Mouse (Mus musculus) heart, postnatal 36 days (tissue): ENCODE data around the gene Idua. TPM values are rescaled to one million over a fixed set of nuclear protein-coding genes. Genes with fewer than 3 reads are reported as not detected.

Experiments
- DNase-seq, 2 experiments: peaks; one replicate each; pipeline ENCODE4 v3.0.0; 2021 to 2022
- intact Hi-C: fragments of 180-260 bp; cut with DNase I; formaldehyde crosslinking; loops from one replicate; pipeline ENCODE4 v1.15.1; 2025
- total RNA-seq, 2 experiments: library from RNA; stranded (reverse); gene quantifications; 2 replicates each; pipeline ENCODE4 v1.2.3; 2021

Idua gene
- total RNA-seq, 2 experiments from 2014 or later = 21.6 to 21.8 TPM

DNA sequence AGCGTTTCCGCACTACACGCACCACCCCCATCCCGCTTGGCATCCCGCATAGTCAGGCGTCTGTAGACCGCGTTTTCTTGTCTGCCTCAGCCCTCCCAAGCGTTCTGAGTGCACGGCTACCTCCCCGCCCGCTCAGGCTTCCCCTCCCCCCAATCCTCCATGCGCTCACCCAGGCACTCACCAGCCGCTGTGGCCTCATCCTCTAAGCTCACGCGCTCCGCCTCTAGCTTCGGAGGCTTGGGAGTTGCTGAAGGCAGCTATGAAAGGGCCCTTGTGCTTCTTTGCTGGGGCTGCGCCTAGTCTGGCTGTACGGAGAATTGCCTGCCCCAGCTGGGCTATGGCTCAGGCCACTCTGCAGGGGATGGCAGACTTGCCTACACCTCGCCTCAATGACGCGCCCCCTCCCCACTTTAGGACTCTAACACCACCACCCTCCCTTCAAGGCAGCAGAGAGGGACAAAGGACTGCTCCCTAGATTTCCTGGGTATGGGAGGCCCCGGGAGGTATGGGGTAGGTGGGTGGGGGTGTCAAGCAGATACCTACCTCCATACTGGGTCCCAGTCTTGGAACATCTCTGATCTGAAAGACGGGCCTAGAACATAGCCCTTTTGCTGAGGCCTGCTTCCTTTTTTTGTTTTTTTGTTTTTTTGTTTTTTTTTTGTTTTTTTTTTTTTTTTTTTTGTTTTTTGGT is 17.6 kb downstream of the Idua start:
- no peak for DNase-seq

DNA sequence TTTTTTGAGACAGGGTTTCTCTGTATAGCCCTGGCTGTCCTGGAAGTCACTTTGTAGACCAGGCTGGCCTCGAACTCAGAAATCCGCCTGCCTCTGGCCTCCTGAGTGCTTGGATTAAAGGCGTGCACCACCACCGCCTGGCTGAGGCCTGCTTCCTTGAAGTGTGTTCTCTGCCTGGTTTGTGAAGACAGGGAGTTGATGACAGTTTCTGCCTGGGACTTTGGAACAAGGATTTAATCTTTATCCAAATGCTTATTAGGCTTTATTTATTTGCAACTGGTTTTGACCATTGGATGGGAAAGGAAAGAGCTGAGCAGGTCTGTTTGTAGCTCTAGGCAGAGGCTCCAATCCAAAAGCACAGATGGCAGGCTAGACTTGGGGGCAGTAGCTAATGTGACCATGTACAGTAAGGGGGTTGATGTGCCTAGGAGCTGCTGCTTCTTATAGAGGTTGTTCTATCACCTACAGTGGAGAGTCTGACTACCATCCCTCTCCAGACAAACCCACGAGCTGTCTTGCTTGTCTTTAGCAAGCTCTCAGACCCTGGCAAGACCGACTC is 18.2 kb downstream of the Idua start:
- DNase-seq = no peak
- intact Hi-C loops = no loop called here

More for the DNA sequence above, 17.6 kb downstream of the Idua start:
- intact Hi-C loops = no loop called here

DNA sequence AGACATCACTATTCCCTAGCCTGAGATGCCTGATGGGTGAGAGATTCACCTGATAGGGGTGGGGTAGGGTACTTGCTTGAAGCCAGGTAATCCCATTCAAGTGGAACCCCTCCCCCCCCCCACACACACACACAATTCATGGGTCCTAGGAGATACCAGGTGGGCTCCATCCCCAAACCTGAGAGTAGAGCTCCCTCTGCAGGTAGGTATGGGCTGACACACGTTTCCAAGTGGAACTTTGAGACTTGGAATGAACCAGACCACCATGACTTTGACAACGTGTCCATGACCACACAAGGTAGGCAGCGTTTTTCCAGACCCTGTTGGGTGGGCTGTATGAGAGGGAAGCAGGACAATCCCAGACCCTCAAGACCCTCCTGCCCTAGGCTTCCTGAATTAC is 19.8 kb downstream of the Idua start:
- intact Hi-C loops = no loop called here
- no peak for DNase-seq

DNA sequence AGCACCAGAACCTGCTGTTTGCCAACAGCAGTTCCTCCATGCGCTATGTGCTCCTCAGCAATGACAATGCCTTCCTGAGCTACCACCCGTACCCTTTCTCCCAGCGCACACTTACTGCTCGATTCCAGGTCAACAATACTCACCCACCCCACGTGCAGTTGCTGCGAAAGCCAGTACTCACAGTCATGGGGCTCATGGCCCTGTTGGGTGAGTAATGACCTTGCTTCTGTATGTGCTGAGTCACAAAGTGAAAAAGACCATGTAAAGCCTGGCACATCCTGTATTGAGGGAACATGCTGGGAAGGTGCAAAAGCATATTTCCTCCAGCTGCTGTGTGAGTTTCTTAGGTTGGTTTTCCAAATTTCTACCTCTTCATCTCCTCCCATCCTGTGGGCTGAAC is 20.7 kb downstream of the Idua start:
- intact Hi-C loops = no loop called here
- no peak for DNase-seq

DNA sequence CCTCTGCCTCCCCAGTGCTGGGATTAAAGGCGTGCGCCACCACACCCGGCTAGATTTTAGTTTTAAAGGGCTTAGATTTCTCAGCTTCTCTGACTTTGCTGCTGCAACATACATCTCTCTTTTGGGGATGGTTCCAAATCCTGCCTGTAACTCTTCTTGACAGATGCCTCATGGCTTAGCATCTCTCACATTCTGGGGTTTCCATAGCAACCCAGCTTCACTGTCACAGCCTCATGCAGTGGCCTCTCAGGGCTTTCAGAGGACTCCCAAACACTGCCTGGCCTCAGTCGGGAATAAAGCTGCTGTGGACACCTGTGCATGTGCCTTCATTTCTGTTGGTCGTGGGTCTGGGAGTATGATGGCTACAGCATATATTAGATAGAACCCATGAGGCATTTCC is 29.0 kb downstream of the Idua start:
- intact Hi-C loops = no loop called here
- no peak for DNase-seq

DNA sequence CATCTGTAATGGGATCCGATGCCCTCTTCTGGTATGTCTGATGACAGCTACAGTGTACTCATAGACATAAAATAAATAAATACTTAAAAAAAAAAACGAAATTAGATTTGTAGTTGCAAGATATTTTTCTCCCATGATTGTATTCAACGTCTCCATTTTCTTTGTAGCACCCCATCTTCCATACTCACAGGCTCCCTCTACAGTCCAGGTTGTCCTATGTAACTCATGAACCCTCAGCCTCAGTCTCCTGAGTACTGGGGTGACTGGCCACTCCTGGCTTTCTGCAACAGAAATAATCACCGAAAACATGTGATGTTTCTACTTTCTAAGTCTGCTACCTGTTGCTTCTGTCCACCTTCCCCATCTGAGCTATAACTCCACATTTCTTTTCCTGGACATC is 31.0 kb downstream of the Idua start:
- intact Hi-C loops = no loop called here

DNA sequence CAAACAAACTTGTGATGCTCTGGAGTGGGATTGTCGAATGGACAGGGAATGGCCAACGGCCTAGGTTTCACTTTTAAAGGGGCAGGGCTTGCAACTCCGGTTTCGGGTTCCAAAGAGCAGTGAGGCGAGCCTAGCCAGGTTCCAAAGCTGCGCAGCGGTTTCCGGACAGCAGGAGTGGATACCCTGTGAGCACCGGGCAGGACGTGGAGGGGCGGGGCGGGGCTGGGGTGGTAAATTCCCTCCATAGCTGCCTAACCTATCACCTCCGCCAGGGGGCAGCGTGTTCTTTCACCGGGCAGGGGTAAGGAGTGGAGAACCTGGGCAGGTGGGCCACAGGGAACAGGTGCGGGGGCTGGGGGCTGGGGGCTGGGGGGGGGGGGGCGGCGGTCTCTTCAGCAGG is 32.1 kb downstream of the Idua start, which contains the start of gene Fgfrl1:
Gene Fgfrl1 (plus strand): TSS at position 112 of the 400 bp plus-strand sequence.
- intact Hi-C loops = loop anchor here (2.0 kb wide), 1 partner anchor 35 kb away; no protein-coding TSS in a partner anchor
- DNase-seq = peak; percentile 62 to 70

More for the DNA sequence above, 31.0 kb downstream of the Idua start:
- no peak for DNase-seq

DNA sequence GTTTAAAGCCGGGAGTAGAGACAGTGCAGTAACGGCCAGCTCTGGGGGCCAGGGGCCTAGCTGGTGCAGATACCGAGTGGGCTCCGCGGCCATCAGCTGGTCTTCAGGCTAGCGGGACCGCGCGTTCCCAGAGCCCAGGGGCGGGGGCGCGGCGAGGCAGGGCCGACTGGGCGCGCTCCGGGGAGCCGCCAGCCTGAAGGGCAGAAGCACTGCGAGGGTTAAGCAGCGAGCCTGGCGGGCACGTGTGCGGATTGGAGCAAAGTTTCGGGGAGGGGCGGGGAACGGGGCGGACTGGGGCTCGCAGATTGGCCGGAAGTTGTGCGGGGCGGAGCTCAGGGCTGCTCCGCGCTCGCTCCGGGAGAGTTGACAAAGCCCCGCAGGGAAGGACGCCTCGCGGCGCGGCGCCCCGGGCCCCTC is 33.7 kb downstream of the Idua start:
- intact Hi-C loops = loop anchor here (2.0 kb wide), 1 partner anchor 33 kb away; no protein-coding TSS in a partner anchor
- DNase-seq = peak; percentile 81 to 85

DNA sequence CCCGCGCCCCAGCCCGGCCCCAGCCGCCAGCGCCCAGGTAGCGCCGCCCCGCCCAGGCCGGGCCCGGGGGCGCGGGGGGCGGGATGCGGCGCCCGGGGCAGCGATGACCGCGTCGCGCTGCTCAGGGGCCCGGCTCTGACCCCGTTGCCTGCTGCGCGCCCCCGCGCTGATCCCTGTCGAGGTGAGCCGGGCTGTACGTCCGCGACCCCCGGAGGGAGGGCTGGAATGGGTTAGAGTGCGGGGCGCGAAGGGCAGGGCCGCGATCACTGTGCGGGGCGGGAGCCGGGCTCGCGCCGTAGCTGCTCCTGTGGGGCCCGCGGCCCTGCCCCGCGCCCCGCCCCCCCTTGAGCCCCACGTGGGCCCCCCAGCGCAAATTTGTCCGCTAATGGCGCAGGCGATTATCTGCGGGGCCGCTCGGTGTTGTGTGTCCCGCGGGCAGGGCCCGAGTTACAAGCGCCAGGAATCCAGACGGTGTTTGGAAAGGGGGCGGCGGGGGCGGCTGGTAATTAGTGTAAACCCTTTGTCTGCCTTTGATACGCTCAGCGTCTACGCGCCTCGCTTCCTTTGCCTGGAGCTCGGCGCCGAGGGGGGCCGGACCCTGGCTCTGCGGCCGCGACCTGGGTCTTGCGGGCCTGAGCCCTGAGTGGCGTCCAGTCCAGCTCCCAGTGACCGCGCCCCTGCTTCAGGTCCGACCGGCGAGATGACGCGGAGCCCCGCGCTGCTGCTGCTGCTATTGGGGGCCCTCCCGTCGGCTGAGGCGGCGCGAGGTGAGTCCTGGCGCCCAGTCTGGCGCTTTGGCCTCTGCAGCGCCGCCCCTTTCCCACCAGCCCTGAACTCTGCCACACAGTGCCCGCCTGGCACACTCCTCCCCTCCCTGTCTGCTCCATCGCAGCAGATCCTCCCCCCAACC is 34.5 kb downstream of the Idua start:
- intact Hi-C loops = no loop called here
- peak; percentile 29 to 38 for DNase-seq

DNA sequence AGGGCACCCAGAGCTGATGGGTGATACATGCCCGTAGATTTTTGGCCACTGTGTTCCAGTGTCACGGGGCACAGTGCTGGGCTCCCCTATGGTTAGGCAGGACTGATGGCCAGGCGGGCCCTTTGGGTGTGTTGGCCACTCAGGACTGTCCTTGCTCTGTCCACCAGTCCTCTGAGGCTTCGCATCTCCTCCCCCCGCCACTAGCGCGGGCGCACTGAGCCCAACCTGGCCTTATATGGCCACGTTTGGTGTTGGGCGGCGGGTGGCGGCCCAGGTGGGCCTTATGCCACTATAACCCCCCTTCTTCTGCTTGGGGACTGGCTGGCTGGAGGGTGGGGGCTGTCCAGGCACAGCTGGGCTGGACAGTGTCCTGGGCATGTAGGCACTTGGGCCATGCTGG is 35.7 kb downstream of the Idua start:
- no peak for DNase-seq
- intact Hi-C loops = no loop called here

DNA sequence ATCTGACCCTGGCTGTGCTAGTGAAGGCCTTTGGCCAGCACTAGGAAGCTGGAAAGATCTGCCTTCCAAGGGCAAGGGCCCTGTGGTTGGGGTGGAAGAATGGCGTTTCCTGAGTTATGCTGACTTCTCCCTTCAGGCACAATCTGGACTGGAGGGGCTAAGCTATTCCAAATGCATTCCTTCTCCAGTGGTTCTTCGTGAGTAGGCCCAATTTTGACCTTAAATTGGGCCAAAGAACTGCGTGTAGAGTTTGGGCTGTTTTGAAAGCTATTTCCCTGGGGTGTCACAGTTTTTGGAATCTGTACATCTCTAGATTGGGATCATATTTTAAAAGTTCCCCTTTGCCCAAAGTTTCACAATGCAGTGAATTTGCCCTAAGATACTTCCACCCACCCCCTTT is 36.4 kb downstream of the Idua start:
- intact Hi-C loops = no loop called here
- DNase-seq = no peak

DNA sequence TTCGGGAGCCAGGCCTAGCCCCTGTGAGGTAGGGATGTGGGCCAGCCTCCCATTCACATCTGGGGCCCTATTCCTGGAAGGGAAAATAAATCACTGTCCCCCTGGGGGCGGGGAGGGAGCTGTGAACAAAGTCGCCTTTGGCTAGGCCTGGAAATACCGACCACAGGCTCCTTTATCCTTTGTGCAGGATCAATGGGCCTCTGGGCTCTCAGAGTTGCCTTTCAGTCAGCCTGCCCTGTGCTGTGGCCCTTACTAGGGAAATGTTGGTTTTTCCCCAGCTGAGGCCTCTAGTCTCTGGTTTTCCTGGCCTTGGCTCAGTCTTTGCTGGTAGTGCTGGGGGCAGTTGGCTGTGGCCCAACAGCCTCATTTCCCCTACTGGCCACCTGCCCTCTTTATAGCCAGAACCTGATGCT is 37.2 kb downstream of the Idua start:
- no peak for DNase-seq
- intact Hi-C loops = no loop called here

DNA sequence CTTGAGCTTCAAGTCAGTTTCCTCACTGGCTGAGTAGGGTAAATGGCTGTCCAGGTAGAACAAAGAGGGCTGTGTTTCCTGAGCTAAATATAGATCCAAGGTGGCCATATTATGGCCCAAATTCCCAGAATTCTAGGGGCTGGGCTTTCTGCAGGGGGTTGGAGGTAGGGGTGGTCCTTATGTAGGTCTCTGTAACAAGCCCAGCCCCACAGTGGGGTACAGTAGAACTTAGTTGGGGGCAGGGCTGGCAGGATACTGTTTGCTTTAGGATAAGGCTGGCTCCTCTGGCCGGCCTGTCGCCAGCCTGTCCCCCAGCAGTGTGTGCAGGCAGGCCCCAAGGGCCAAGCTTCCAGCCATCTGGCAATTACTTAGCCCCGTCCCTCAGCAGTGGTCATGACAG is 40.2 kb downstream of the Idua start:
- intact Hi-C loops = no loop called here
- no peak for DNase-seq

DNA sequence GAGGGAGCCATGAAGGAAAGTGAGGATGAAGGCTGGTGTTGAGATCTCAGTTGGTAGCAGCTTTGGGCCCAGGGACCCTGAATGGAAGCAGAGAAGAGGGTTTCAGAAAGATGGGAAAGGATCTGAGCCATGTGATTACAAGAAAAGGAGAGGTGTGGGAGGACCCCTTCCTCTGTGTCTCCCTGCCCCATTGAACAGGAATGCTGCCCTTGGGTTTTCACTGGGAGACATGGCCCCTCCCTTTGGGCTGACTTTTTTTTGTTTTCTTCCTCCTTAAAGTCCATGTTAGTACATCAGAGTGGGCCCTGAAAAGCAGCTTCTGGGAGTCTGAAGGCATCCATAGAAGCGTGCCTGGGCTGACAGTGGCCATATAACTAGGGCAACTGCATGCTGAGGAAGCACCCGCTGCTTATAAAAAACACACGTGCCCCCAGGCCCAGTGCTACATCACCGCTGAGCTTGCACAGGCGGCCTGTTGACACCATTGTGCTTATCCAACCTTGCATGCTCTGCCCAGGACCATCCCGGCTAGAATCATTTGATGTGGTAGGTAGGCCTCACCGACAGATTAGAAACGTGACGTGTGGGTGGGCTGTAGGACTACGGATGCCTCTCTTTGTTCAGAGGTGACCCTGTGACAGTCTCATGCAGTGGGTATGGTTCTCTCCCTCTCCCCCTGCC is 41.4 kb downstream of the Idua start:
- intact Hi-C loops = no loop called here
- DNase-seq = no peak

DNA sequence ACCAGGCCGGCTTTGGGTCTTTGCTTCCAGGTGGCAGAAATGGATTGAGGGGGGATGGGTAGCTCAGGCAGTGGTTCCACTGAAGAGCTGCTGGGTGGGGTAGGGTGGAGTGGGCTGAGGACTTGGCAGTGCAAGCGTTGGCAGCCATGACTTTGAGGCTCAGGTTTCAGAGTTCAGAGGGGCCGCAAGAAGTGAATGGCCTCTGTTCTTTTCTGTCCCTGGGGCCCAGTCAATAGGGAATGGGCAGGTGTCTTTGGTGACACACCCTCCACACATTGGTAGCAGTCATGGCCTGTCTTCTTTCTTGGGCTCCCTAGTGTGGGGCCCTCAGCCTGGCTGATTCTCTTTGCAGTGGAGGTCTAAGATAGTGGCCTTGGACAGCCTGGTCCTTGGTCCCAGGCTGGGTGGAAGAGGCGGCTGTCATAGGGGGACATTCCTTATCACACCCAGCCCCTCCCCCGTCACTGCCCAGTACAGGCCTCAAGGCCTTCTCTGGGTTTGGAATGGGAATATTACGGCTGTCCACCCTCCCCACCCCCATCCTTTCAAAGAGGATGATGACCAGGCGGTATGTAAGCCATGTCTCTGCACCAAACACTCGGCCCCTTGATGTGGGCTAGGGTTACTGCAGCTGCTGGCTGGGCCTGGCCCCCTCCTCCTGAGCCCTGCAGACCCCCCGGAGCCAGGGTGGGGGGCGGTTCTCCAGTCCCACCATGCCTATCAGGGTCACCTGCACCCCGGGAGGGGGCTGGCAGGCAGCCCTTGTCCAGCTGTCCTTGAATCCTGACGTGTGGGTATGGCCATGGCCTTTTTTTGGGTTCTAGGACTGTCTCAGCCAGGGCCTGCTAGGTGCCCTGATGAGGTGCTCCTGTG is 43.9 kb downstream of the Idua start:
- DNase-seq = no peak
- intact Hi-C loops = no loop called here

DNA sequence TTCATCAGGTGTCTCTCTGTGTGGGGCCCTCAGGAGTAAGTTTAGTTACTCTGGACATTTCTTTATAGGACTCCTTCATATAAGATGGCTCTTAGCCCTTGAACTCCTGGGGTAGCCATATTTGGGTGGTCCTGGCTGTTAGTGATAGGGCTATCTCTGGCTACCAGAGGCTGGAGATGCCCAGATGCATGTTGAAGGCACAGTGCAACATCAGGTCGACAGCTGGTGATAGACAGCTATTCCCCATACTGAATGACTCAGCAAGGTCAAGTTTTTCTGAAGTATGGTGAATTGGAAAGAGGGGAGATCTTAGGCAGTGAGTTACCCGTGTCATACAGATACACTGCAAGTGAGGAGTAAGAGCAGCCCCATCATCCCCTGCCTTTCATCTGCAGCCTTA is 47.6 kb downstream of the Idua start:
- DNase-seq = no peak
- intact Hi-C loops = no loop called here

DNA sequence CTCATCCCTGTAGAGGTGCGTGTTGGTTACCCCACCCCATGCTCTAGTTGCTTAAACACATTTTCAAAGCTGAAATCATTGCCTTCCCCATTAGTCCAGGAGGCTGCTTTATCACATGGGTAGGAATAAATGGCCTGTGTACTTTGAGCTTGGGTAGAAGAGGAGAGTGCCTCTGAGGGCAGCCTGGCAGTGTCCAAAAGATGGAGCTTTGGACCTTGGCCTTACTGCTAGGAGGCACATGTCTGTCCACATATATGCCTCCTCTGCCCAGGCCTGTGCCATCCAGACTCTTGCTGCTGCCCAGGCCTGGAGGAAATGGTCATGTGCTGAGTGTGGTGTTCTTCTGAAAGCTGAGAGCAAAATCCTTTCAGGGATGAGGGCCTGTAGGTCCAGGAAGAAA is 48.3 kb downstream of the Idua start:
- no peak for DNase-seq
- intact Hi-C loops = no loop called here

DNA sequence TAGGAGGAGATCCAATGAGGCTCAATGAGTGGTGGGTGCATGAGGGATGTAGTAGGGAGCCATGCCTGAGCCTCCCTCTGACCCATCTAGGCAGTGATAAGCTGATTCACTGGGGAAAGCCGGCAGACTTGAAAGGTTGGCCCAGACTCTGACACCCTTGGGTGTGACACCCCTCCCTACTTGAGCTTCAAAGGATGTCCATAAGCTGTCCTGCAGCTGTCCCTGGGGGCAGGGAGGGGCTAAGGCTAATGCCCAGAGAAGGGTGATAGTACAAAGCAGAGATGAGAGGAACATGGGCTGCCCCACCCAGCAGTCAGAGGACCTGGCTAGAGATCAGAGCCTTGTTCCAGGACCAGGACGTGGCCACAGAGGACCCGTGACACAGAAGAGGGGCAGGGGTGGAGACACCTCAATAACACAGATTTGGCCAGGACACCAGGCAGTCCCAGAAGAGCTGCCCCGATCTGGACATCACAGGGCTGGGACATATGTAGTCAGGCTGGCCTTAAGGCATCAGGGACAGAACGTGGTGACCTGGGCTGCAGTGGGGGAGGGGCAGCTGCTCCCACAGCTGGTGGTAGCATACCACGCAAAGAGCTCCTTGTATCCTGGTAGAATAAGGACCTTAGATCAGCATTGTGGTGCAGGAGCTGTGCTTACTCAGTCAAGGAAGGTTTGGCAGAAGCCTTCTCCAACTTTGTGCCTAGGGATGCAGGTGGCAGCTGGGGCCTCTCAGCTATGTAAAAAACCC is 49.0 kb downstream of the Idua start:
- intact Hi-C loops = no loop called here
- no peak for DNase-seq

DNA sequence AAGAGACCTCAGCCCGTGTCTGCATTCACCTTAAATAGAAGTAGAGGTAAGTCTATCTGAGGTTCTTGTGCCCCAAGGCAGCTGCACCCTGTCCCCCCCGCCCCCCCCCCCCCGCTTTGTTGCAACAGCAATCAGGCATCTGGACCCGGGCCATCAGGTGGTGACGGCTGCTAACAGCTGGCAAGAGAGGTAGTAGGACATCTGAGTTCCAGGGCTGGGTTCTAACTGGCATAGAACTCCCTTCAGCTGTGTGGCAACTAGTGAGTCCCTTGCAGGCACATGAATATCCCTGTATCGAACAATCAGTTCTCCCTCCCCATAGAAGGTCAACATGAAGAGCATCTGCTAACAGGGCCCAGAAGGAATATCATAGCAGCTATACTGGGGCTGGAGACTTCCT is 51.8 kb downstream of the Idua start:
- no peak for DNase-seq
- intact Hi-C loops = no loop called here
